Mouse (Mus musculus) inflammation-experienced regulatory T-cells, adult 16 weeks (primary cell): Measurements from ENCODE around the gene Pvalb. TPM values are rescaled to one million over a fixed set of nuclear protein-coding genes. Genes with fewer than 3 reads are reported as not detected.

Experiments
- polyA plus RNA-seq: library from polyadenylated mRNA; unstranded; fragments of 100-300 nt; shearing (Covaris generic); gene quantifications from one replicate; pipeline ENCODE4 v1.2.1, GENCODE M21; 2017

Pvalb gene
- polyA plus RNA-seq = not detected

DNA sequence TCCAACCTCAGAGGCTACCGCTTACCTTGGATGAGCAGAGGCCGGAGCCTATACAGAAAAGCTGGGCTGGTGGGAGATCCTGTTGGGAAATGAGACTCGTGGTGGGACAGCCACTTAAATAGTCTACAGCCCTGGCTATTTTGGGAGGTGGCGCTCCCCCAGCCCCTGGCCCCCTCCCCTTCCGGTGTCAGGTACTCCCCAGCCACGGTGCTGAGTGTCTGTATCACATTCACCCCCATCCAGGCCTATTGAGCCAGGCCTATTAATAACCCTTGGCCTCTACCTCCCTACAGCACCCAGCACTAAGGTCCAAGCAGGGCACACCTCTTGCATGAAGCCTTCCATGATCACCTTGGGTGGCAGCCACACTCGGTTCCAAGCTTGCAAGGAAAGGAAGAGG lies at the start of gene Pvalb:
Gene Pvalb (minus strand): TSS at position 89 of the 400 bp plus-strand sequence.

DNA sequence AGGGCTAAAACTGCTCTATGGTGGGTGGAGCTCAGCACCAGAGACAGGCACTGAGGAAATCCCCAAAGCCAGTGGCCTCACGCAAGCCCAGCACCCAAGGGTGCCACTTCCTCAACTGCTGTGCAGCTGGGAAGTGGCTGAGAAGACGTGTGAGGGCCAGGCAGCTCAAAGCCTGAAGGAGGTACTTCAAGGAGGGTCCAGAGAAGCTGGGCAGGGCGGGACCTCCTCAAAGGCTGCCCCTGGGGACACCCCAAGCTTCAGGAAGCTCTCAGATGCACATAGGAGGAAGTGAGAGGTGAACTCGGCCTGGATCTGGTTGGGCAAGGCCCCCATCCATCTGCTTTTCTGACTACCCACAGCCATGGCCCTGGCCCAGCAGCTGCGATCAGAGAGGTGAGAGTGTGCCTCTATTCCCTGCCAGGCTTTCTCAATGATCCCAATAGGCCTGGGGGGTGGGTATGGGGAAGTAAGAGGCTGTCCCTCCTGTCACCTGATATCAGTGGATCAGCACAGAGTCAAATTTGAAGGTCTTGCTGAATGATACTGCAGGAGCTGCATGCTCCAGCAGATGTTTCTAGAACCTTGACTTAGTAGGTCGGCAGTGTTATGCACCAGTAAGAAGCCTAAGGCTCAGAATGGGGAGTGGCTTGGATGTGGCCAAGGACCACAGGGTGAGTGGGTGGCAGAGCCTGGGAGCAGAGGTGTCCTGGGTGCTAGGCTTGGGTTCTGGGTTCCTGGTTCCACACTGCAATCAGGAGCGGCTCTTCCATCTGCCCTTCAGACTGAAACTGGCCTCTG lies 38.7 kb upstream of the Pvalb start, which contains the start of gene Ncf4:
Gene Ncf4 (plus strand): TSS at position 107 of the 798 bp plus-strand sequence.

GRCm38 (mm10) chr15:78173972-78174886 lies 32.0 kb downstream of the Pvalb start, which contains the start of gene Ift27:
Gene Ift27, minus strand, starts transcription at chr15:78174107.

Other genes with a start within 250 kb of the Pvalb start
- gene Foxred2, start 249.7 kb downstream of the Pvalb start, polyA plus RNA-seq = 7.4 TPM
- 207 TPM for gene Eif3d, start 235.6 kb downstream of the Pvalb start, polyA plus RNA-seq
- gene Cacng2, start 86.4 kb downstream of the Pvalb start, polyA plus RNA-seq = not detected
- 73.9 TPM for gene Ift27, start 32.3 kb downstream of the Pvalb start, polyA plus RNA-seq
- gene Ncf4, start 38.4 kb upstream of the Pvalb start, polyA plus RNA-seq = 251 TPM
- gene Csf2rb2, start 99.3 kb upstream of the Pvalb start, polyA plus RNA-seq = 0.16 TPM
- 0.44 TPM for gene Csf2rb, start 119.4 kb upstream of the Pvalb start, polyA plus RNA-seq
- gene Tex33, start 189.5 kb upstream of the Pvalb start, polyA plus RNA-seq = not detected
- gene Tst, start 199.5 kb upstream of the Pvalb start, polyA plus RNA-seq = 1.4 TPM
- 4.0 TPM for gene Mpst, start 200.0 kb upstream of the Pvalb start, polyA plus RNA-seq
- 40.7 TPM for gene Kctd17, start 222.2 kb upstream of the Pvalb start, polyA plus RNA-seq